Mouse (Mus musculus): ENCODE measurements around the gene Mup6.

DNA sequence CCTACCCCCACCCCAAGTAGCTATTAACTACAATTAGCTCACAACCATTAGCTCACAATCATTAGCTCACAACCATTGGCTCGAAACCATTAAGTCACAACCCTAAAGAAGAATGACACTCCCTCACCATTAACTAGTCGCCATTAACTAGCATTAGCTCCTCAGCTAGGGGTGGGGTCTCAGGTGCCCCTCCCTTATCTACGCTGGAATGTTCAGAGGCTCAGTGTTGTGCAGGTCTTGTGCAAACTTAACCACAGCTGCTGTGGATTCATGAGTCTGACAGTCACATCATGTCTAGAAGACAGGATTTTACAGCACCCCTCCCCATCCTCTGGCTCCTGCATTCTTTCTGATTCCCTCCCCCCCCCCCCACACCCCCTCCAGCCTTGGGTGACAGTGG, 36.4 kb upstream of the Mup6 start:
- no peak for TF ChIP-seq CTCF (IDR thresholded peaks at IDR 0.05; ENCODE audit: borderline replicate concordance, control insufficient read depth, extremely low read depth, insufficient read depth, low read length, poor library complexity)
- TF ChIP-seq POLR2A (IDR thresholded peaks at IDR 0.05; ENCODE audit: control insufficient read depth, extremely low read depth, insufficient read depth, low read length, poor library complexity) = no peak
